Mouse (Mus musculus): ENCODE data around the gene Hcn1.

Gene Hcn1

GRCm38 (mm10) chr13:118023381-118023780 is 421.3 kb downstream of the Hcn1 start:
- DNase-seq (ENCODE audit: low read depth, low spot score), result no peak

- DNase-seq (ENCODE audit: low read depth, low spot score), result no peak
Measured at GRCm38 (mm10) chr13:118026510-118026909, 424.4 kb downstream of the Hcn1 start.

- no peak for DNase-seq (ENCODE audit: low read depth, low spot score)
Measured at GRCm38 (mm10) chr13:118027868-118028267, 425.7 kb downstream of the Hcn1 start.

- no peak for DNase-seq (ENCODE audit: low read depth, low spot score)
Measured at GRCm38 (mm10) chr13:118028662-118029061, 426.5 kb downstream of the Hcn1 start.

GRCm38 (mm10) chr13:118029579-118029978 is 427.5 kb downstream of the Hcn1 start:
- DNase-seq (ENCODE audit: low read depth, low spot score), result no peak

GRCm38 (mm10) chr13:118035598-118035997 is 433.5 kb downstream of the Hcn1 start:
- DNase-seq (ENCODE audit: low read depth, low spot score), result no peak
